ENCODE assay signal across 17 mouse cellular contexts in the genomic region with DNA sequence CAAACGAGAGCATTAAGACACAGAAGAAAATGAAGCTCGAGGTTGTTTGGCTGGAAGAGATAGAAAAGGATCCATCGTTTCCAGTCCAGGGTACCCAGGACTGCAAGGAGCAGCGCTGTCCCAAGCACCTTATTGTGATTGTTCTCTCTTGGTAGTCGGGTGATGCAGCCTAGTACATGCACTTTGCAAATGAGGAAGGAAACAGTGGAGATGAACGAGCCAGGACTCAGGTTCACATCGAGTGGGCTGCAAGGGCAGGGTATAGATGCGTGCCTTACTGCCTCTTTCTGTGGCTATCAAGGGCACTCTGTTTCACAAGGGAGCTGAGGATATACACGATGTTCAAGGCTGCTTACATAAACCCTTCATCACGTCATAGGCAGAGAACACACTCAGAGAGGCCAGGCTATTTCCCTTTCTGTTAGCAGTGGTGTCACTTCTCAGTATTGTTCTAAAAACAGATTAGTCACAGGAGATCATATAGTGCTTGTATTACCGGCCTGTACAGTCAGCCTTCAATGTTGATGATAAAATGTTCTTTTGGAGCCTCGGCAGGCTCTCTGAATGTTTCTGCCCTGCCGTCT. TPM values are rescaled to one million over a fixed set of nuclear protein-coding genes. Genes with fewer than 3 reads are reported as not detected.
"Had no signal": no experiment of that assay in that cellular context is flagged by ENCODE, and none has a peak within 500 bp of the region (broad histone marks: within the 10 kb centered on the region; RNA-seq: fewer than 3 reads in every experiment).

No protein-coding gene starts in this region.

- H3K36me3 ChIP-seq: limb, embryonic 15.5 days; liver, embryonic 15.5 days; midbrain, embryonic 15.5 days; neural tube, embryonic 12.5 days; stomach, embryonic 15.5 days had no signal

- H3K4me2 ChIP-seq: limb, embryonic 15.5 days; liver, embryonic 15.5 days; lung, embryonic 14.5 days; midbrain, embryonic 11.5 days; midbrain, embryonic 15.5 days; neural tube, embryonic 12.5 days; stomach, embryonic 15.5 days had no signal

- H3K4me3 ChIP-seq: limb, embryonic 15.5 days; liver, embryonic 15.5 days; midbrain, embryonic 15.5 days; neural tube, embryonic 12.5 days; stomach, embryonic 15.5 days had no signal

- DNase-seq: kidney, adult 8-10 months; kidney, postnatal 25 days; layer of hippocampus, adult 9-11 months; layer of hippocampus, postnatal 36 days; lung, embryonic 14.5 days; spleen, adult 18-20 months; thymus, adult 2 months; thymus, postnatal 25 days had no signal

- H3K9me3 ChIP-seq: limb, embryonic 15.5 days; liver, embryonic 15.5 days; midbrain, embryonic 15.5 days; neural tube, embryonic 12.5 days; stomach, embryonic 15.5 days had no signal

- ATAC-seq: intestine, embryonic 16.5 days; midbrain, embryonic 15.5 days had no signal

- H3K9ac ChIP-seq: limb, embryonic 15.5 days; liver, embryonic 15.5 days; lung, embryonic 14.5 days; midbrain, embryonic 15.5 days; neural tube, embryonic 12.5 days; stomach, embryonic 15.5 days had no signal

- H3K27ac ChIP-seq: limb, embryonic 15.5 days; liver, embryonic 15.5 days; midbrain, embryonic 15.5 days; neural tube, embryonic 12.5 days; stomach, embryonic 15.5 days had no signal

- H3K27me3 ChIP-seq: limb, embryonic 15.5 days; liver, embryonic 15.5 days; midbrain, embryonic 15.5 days; neural tube, embryonic 12.5 days; stomach, embryonic 15.5 days had no signal

- H3K4me1 ChIP-seq: midbrain, embryonic 15.5 days; neural tube, embryonic 12.5 days; stomach, embryonic 15.5 days had no signal

RNA-seq across cellular contexts. Expression of gene Lepr, which starts 30.9 kb away (rescaled TPM):
- total RNA-seq: monocyte, adult 5-6 weeks; neutrophil, adult 5-6 weeks had no signal
